Mouse (Mus musculus): ENCODE measurements around the gene Agxt.

GRCm38 (mm10) chr1:93161350-93161749 is 26.3 kb downstream of the Agxt start:
- TF ChIP-seq CTCF (IDR thresholded peaks at IDR 0.05; ENCODE audit: borderline replicate concordance, extremely low read depth, insufficient read depth, insufficient read length) = no peak
- no peak for TF ChIP-seq POLR2A (IDR thresholded peaks at IDR 0.05; ENCODE audit: borderline replicate concordance, extremely low read depth, insufficient read depth, insufficient read length, poor library complexity, severe bottlenecking)
